14 mouse cellular contexts compared by ENCODE assay signal in genomic region chr1:166821146-166821545, GRCm38 (mm10).
DNase-seq lines count a peak whose midpoint lies in the region; ATAC-seq and TF ChIP-seq lines count a peak whose summit lies in the region.
"Had no signal": no experiment of that assay in that cellular context is flagged by ENCODE, and none has a peak within 500 bp of the region (broad histone marks: within the 10 kb centered on the region; RNA-seq: fewer than 3 reads in every experiment).

No protein-coding gene starts in this region.

- no peak overlapping the region for H3K27ac ChIP-seq in gastrocnemius, adult 2 months
- no peak overlapping the region for H3K27ac ChIP-seq in lung, postnatal 0 days (ENCODE audit: low read length)
- H3K27ac ChIP-seq: heart, embryonic 15.5 days; hindbrain, embryonic 15.5 days; limb, embryonic 15.5 days had no signal

- no peak for ATAC-seq in lung, postnatal 0 days

- no peaks in the 10 kb centered on the region for H3K27me3 ChIP-seq in lung, postnatal 0 days (replicated peaks; ENCODE audit: insufficient read depth, low read length)
- H3K27me3 ChIP-seq in splenic B cell, adult 2 months (ENCODE audit: control insufficient read depth, insufficient read depth, low read length, poor library complexity, severe bottlenecking) = no peaks in the 10 kb centered on the region
- H3K27me3 ChIP-seq: heart, embryonic 15.5 days; hindbrain, embryonic 15.5 days; limb, embryonic 15.5 days had no signal

- H3K9ac ChIP-seq in lung, postnatal 0 days (replicated peaks; ENCODE audit: low read depth) = no peak overlapping the region
- H3K9ac ChIP-seq: heart, embryonic 15.5 days; hindbrain, embryonic 15.5 days; limb, embryonic 15.5 days had no signal

- H3K9me3 ChIP-seq in lung, postnatal 0 days (ENCODE audit: low read length) = no peaks in the 10 kb centered on the region
- H3K9me3 ChIP-seq: heart, embryonic 15.5 days; hindbrain, embryonic 15.5 days; limb, embryonic 15.5 days had no signal

- intact Hi-C loops in gastrocnemius, adult 2 months (cut with DNase I) = no loop called here
- intact Hi-C loops in gastrocnemius, postnatal 36 days (cut with DNase I) = no loop called here

- peak; percentile 23; the same call in 1 of the 2 replicates for TF ChIP-seq CTCF in gastrocnemius, adult 2 months (IDR thresholded peaks at IDR 0.05)
- TF ChIP-seq CTCF in lung, postnatal 0 days (IDR thresholded peaks at IDR 0.05) = peak; percentile 31

- TF ChIP-seq EP300 in lung, postnatal 0 days (IDR thresholded peaks at IDR 0.05) = no peak

- no peak overlapping the region for H3K4me2 ChIP-seq in lung, postnatal 0 days (replicated peaks; ENCODE audit: low read depth, low read length)
- H3K4me2 ChIP-seq: heart, embryonic 15.5 days; hindbrain, embryonic 15.5 days; limb, embryonic 15.5 days had no signal

- no peak for DNase-seq in gastrocnemius, adult 2 months
- DNase-seq in gastrocnemius, postnatal 36 days = no peak
- DNase-seq in lung, postnatal 0 days (ENCODE audit: low spot score) = no peak
- no peak for DNase-seq in lung, postnatal 4 days
- peak; percentile 9 for DNase-seq in WW6 (ENCODE audit: low read depth, low spot score)
- DNase-seq in splenic B cell, adult 2 months (ENCODE audit: low read depth, low spot score) = peak; percentile 18
- DNase-seq in cerebellum, postnatal 25 days = no peak
- DNase-seq in cerebellum, adult 11 months = no peak
- DNase-seq: gastrocnemius, postnatal 14 days; kidney, postnatal 14 days had no signal

- WGBS in lung, postnatal 0 days = 48% methylated on average over 3 of the region's 3 CpGs

- H3K4me3 ChIP-seq in gastrocnemius, adult 2 months = no peak overlapping the region
- no peak overlapping the region for H3K4me3 ChIP-seq in lung, postnatal 0 days (ENCODE audit: low read depth, low read length)
- H3K4me3 ChIP-seq: heart, embryonic 15.5 days; hindbrain, embryonic 15.5 days; limb, embryonic 15.5 days; myocyte had no signal

- H3K36me3 ChIP-seq in lung, postnatal 0 days (ENCODE audit: insufficient read depth, low read length) = no peaks in the 10 kb centered on the region
- no peaks in the 10 kb centered on the region for H3K36me3 ChIP-seq in splenic B cell, adult 2 months (ENCODE audit: control insufficient read depth, insufficient read depth, low read length, poor library complexity, severe bottlenecking)
- H3K36me3 ChIP-seq: heart, embryonic 15.5 days; hindbrain, embryonic 15.5 days; limb, embryonic 15.5 days had no signal

- no peaks in the 10 kb centered on the region for H3K4me1 ChIP-seq in lung, postnatal 0 days (ENCODE audit: insufficient read depth, low read depth, low read length)
- H3K4me1 ChIP-seq: heart, embryonic 15.5 days; hindbrain, embryonic 15.5 days; limb, embryonic 15.5 days had no signal

Comparison
In these comparisons a context has a peak if more than half of its experiments do, and no peak if none do; other contexts are left out.
1. DNase-seq: peak in WW6 (single experiment) and splenic B cell, adult 2 months (single experiment); none in gastrocnemius, adult 2 months (single experiment), gastrocnemius, postnatal 36 days (0 of 2), lung, postnatal 0 days (single experiment), lung, postnatal 4 days (0 of 2), cerebellum, postnatal 25 days (0 of 2) and cerebellum, adult 11 months (single experiment).